Mouse (Mus musculus) spleen, adult 2 months (tissue): Measurements from ENCODE around the gene Lamc2.

Experiments used
- CTCF ChIP-seq: fragments of 200-500 bp; IDR thresholded peaks from 2 replicates; pipeline ENCODE4 v1.5.1; 2011; ENCODE audit warnings: mild to moderate bottlenecking, inconsistent platforms; ENCODE audit not compliant: insufficient read depth, insufficient read length, insufficient replicate concordance; ENCODE audit errors: extremely low read depth
- POLR2A ChIP-seq: fragments of 200-500 bp; IDR thresholded peaks from 2 replicates; pipeline ENCODE4 v1.6.1; 2011; ENCODE audit warnings: low read depth, low read length, inconsistent platforms

DNA sequence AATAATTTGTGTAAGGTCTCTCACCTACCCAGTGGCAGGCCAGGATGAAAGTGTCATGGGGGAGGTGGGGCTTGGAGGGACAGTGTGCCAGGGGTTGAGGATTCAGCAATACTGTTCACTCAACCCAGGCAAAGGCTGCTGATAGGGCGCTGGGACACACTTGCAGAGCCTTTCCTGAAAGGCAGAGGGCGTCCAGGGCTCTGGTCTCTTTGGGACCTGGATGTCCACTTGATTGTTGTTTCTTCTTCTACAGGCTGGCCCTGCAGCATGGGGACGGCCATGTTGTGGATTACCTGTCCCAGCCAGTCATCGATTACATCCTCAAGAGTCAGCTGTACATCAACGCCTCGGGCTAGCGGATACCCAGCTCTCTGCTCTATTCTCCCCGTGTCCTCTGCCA lies 70.9 kb downstream of the Lamc2 start:
- no peak for TF ChIP-seq POLR2A
- TF ChIP-seq CTCF: no peak
